Mouse (Mus musculus): Measurements from ENCODE around the gene Smarca4. TPM values are rescaled to one million over a fixed set of nuclear protein-coding genes. Genes with fewer than 3 reads are reported as not detected.

The Smarca4 gene
- total RNA-seq, 2 experiments from 2014 or later, result 111 to 117 TPM

DNA sequence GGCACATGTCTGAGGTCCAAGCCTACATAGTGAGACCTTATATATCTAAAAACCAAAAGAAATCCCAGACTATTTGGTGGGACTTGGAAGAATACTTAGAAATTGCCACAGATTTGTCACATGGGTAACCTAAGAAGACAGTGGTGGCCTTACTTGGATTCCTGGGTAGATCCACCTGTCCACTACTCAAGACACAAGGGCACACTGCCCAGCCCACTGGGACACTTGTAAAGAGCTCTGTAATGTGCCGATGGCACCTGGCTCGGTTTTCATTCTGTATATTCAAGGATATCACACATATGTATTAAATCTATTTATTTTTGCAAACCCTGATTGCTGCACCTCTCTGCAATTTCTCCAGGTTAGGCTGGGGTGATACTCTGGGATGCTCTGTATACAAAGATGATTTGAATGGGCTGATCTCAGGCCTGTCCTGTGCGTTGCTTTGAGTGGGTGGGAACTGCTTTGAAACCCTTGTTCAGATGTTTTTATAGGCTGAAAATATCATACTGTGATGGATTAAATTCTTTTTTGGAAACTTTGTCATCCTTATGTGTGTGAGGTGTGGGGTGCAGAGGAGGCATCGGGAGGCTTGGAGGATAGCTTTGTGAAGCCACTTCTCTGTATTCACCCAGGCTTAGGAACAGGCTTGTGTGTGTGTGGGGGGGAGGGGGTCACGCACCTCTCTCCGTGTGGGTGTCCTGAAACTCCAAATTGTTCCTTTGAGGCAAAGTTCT is 133.6 kb downstream of the Smarca4 start:
- DNase-seq (ENCODE audit: low spot score in 2 of 2), result no peak

DNA sequence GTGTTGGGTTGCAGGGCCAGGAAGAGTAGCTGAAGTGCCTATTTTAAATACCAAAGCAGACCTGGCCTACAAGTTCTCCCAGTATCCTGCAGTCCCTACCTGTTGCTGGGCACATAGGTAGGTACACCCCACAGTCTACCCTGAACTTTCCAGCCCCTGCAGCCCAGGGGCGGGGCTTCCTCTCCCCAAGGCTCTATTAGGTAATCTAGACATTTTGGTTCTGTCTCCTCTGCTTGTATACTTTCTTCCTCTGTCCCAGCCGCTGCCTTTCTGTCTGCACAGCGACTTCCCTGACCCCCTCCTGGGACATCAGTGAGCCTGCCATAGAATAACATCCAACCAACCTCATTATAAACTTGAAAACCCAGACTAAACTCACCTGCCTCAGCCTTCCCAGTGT is 134.4 kb downstream of the Smarca4 start:
- no peak for DNase-seq (ENCODE audit: low spot score in 2 of 2)

DNA sequence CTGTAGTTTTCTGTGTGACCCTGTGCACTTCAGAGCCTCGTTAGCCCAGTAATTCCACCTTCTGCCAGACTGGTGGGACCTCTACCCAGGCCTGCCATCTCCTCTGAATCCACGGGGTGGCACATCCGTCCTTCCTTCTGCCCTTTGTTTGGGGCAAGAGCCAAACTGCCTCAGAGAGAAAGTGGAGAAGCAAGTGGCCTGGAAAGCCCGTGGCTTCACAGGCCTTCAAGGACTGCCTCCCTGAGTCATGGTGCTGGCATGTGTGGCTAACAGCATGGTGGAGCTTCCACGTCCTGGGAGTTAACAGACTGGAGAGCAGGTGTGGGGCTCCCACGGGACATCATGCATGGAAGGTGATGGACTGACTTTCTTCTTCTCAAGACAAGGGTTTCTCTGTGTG is 135.4 kb downstream of the Smarca4 start:
- DNase-seq (ENCODE audit: low spot score in 2 of 2), result no peak

DNA sequence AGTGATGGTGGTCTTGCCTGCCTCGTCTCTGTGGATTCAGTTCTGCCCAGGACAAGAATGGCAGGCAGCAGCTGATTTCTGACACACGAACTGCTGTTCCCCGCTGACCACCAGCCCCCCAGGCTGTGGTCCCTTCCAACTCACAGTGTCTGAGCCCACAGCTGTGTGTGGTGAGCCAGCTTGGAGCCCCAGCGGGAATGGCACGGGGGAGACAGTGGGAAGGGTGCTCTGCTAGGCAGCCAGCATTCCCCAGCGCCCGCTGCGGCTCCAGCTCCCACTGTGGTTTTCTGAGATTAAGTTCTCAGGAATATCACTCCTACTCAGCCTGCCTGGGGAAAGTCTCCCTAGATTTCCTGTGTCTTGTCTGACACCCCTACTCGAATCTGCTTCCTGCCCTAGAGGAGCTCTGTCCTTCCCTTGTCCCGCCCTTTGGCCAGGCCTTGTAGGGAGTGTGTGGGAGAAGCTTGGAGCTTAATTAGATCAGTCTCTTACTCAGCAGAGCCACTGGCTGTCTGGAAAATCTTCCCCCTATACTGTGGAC is 136.4 kb downstream of the Smarca4 start:
- DNase-seq (ENCODE audit: low spot score in 2 of 2), result no peak

Small RNA genes within 50 kb of the gene (microRNA-seq; reads per million reads assigned to microRNA genes)
- 0 reads per million in 2 experiments for gene Mir1946b

Other genes starting within 250 kb of the Smarca4 start
- 100 to 1,000 TPM in 1 of 2 experiments, 10 to 100 TPM in 1; 99.2 to 101 TPM for gene Ilf3, start 248.3 kb upstream of the Smarca4 start, total RNA-seq (2021)
- gene Qtrt1, start 204.3 kb upstream of the Smarca4 start, total RNA-seq (2021), result 10 to 100 TPM; 26.0 to 36.4 TPM
- 10 to 100 TPM; 59.8 to 59.9 TPM for gene Dnm2, start 191.3 kb upstream of the Smarca4 start, total RNA-seq (2021)
- 10 to 100 TPM; 11.1 to 11.8 TPM for gene Tmed1, start 105.9 kb upstream of the Smarca4 start, total RNA-seq (2021)
- gene AB124611, start 90.0 kb upstream of the Smarca4 start, total RNA-seq (2021), result not detected
- 10 to 100 TPM; 76.4 to 81.6 TPM for gene Carm1, start 69.3 kb upstream of the Smarca4 start, total RNA-seq (2021)
- gene Timm29, start 23.4 kb upstream of the Smarca4 start, total RNA-seq (2021), result 10 to 100 TPM; 61.7 to 63.6 TPM
- gene Yipf2, start 23.3 kb upstream of the Smarca4 start, total RNA-seq (2021), result 10 to 100 TPM; 19.5 to 20.0 TPM
- gene Ldlr, start 107.3 kb downstream of the Smarca4 start, total RNA-seq (2021), result 10 to 100 TPM; 13.1 to 15.4 TPM
- gene Spc24, start 144.1 kb downstream of the Smarca4 start, total RNA-seq (2021), result 1 to 10 TPM; 1.9 to 2.7 TPM
- 1 to 10 TPM; 7.4 to 7.6 TPM for gene Kank2, start 182.6 kb downstream of the Smarca4 start, total RNA-seq (2021)
- gene Angptl8, start 219.3 kb downstream of the Smarca4 start, total RNA-seq (2021), result not detected
- gene Dock6, start 236.5 kb downstream of the Smarca4 start, total RNA-seq (2021), result 10 to 100 TPM; 11.3 to 13.1 TPM

All from layer of hippocampus, adult 18-20 months (tissue).